Mouse (Mus musculus): ENCODE results near the gene Pcdh7. TPM values are rescaled to one million over a fixed set of nuclear protein-coding genes. Genes with fewer than 3 reads are reported as not detected.
"Not testable (repeated sequence)": the region's sequence is repeated elsewhere in the genome, so short reads cannot be mapped to it uniquely, and the experiment has no call there.

Pcdh7 gene
- polyA plus RNA-seq, 1 experiment from 2014 or later, result 1.0 TPM

DNA sequence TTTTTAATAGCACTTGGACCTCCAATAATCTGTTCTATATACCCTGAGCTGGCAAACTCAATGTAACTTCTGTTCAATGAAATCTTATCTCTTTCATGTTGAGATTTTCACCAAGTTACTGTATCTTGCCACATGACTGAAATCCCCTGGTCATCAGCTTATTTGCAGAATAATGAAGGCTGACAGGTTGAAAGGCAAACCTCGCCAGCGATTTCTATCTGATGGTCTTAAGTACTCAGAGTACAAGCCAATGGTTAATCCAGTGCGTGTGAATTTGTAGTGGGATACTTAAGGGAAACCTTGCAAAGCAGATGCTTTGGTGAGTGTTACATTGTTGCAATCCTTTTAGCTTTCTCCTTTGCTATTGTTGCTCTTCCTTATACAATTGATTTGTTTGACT lies 398.3 kb downstream of the Pcdh7 start:
- no peak for DNase-seq (ENCODE audit: low spot score)

- no peak for DNase-seq (ENCODE audit: low spot score)
Observed at GRCm38 (mm10) chr5:58117896-58118295, 400.1 kb downstream of the Pcdh7 start.

- DNase-seq (ENCODE audit: low spot score), result no peak
Observed at GRCm38 (mm10) chr5:58118930-58119611, 401.3 kb downstream of the Pcdh7 start.

- DNase-seq (ENCODE audit: low spot score), result no peak
Observed at GRCm38 (mm10) chr5:58143897-58144296, 426.1 kb downstream of the Pcdh7 start.

- no peak for DNase-seq (ENCODE audit: low spot score)
Observed at GRCm38 (mm10) chr5:58153966-58154365, 436.2 kb downstream of the Pcdh7 start.

DNA sequence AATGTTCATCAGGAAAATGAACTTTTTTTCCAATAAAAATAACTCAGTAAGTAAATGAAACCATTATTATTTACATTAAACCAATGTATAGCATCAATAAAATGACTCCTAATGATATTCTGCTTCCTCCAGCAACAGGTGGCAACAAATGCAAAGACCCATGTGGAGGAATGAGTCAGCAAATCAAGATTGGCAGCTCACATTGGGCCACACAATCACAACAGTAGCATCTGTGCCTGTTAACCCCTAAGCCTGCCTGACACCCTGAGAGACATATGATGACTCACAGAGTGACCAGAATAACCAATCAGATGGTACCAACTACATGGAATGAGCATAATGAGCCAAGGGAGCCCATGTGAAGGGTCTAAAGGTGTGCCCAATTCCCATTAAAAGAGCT lies 454.5 kb downstream of the Pcdh7 start:
- DNase-seq (ENCODE audit: low spot score), result no peak

DNA sequence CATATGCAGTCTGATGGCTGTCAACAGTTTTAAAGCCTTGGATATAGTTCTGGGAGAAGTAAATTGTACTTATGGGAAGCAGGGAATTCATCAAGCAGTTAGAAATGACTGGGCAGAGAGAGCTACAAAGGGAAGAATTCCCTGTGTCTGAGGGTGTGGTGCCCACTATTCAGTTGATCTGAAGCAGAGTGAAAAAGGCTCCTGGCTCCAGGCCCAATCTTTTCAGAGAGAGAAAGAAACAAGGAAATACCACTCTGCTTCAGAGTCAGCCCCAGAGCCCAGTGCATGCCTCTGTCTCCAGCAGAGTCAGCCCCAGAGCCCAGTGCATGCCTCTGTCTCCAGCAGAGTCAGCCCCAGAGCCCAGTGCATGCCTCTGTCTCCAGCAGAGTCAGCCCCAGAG lies 456.6 kb downstream of the Pcdh7 start:
- DNase-seq (ENCODE audit: low spot score), result not testable (repeated sequence)

- no peak for DNase-seq (ENCODE audit: low spot score)
Observed at GRCm38 (mm10) chr5:58175532-58175931, 457.8 kb downstream of the Pcdh7 start.

Data from thymus, postnatal 0 days (tissue).